Mouse (Mus musculus): ENCODE measurements around the gene Wrnip1. TPM values are rescaled to one million over a fixed set of nuclear protein-coding genes. Genes with fewer than 3 reads are reported as not detected.

Wrnip1 gene
- total RNA-seq, 4 experiments from 2014 or later, result 17.0 to 24.1 (median 21.1) TPM

- no peak for DNase-seq (ENCODE audit: low spot score)
These were observed 5.8 kb downstream of the Wrnip1 start for GRCm38 (mm10) chr13:32807624-32808023.

GRCm38 (mm10) chr13:32819241-32819640, 17.4 kb downstream of the Wrnip1 start:
- DNase-seq (ENCODE audit: low spot score), result no peak

GRCm38 (mm10) chr13:32819926-32820325, 18.1 kb downstream of the Wrnip1 start:
- DNase-seq (ENCODE audit: low spot score), result no peak

- DNase-seq (ENCODE audit: low spot score), result no peak
These were observed 19.8 kb downstream of the Wrnip1 start for GRCm38 (mm10) chr13:32821671-32822070.

GRCm38 (mm10) chr13:32823126-32823525, 21.3 kb downstream of the Wrnip1 start:
- DNase-seq (ENCODE audit: low spot score), result no peak

GRCm38 (mm10) chr13:32824377-32825330, 22.8 kb downstream of the Wrnip1 start:
- DNase-seq (ENCODE audit: low spot score), result no peak

- DNase-seq (ENCODE audit: low spot score), result no peak
These were observed 23.7 kb downstream of the Wrnip1 start for GRCm38 (mm10) chr13:32825546-32825945.

- DNase-seq (ENCODE audit: low spot score), result no peak
These were observed 25.4 kb downstream of the Wrnip1 start for GRCm38 (mm10) chr13:32827111-32827822.

GRCm38 (mm10) chr13:32827951-32828350, 26.1 kb downstream of the Wrnip1 start:
- DNase-seq (ENCODE audit: low spot score), result no peak

- DNase-seq (ENCODE audit: low spot score), result no peak
These were observed 27.0 kb downstream of the Wrnip1 start for GRCm38 (mm10) chr13:32828886-32829285.

- DNase-seq (ENCODE audit: low spot score), result no peak
These were observed 29.9 kb downstream of the Wrnip1 start for GRCm38 (mm10) chr13:32831505-32832273.

- no peak for DNase-seq (ENCODE audit: low spot score)
These were observed 30.9 kb downstream of the Wrnip1 start for GRCm38 (mm10) chr13:32832776-32833175.

GRCm38 (mm10) chr13:32833237-32833636, 31.4 kb downstream of the Wrnip1 start:
- no peak for DNase-seq (ENCODE audit: low spot score)

- DNase-seq (ENCODE audit: low spot score), result no peak
These were observed 32.7 kb downstream of the Wrnip1 start for GRCm38 (mm10) chr13:32834513-32834912.

- DNase-seq (ENCODE audit: low spot score), result no peak
These were observed 37.5 kb downstream of the Wrnip1 start for GRCm38 (mm10) chr13:32839314-32839713.

- no peak for DNase-seq (ENCODE audit: low spot score)
These were observed 39.5 kb downstream of the Wrnip1 start for GRCm38 (mm10) chr13:32841349-32841748.

- DNase-seq (ENCODE audit: low spot score), result no peak
These were observed 44.4 kb downstream of the Wrnip1 start for GRCm38 (mm10) chr13:32846221-32846620.

- DNase-seq (ENCODE audit: low spot score), result no peak
These were observed 47.3 kb downstream of the Wrnip1 start for GRCm38 (mm10) chr13:32849092-32849491.

GRCm38 (mm10) chr13:32849531-32850123, 47.8 kb downstream of the Wrnip1 start:
- DNase-seq (ENCODE audit: low spot score), result no peak

- no peak for DNase-seq (ENCODE audit: low spot score)
These were observed 48.3 kb downstream of the Wrnip1 start for GRCm38 (mm10) chr13:32850156-32850555.

GRCm38 (mm10) chr13:32850668-32851404, 49.0 kb downstream of the Wrnip1 start, which contains the start of gene Serpinb1a:
Serpinb1a (minus strand) TSS chr13:32851185.
- DNase-seq (ENCODE audit: low spot score), result peak; percentile 77

Data from heart, adult 8-10 months (tissue).